Mouse (Mus musculus) left cerebral cortex, postnatal 25 days (tissue): ENCODE data around the gene Hmgb4. TPM values are rescaled to one million over a fixed set of nuclear protein-coding genes. Genes with fewer than 3 reads are reported as not detected.

Experiments used
- DNase-seq, 2 experiments: peaks; one replicate each; pipeline ENCODE4 v3.0.0; 2022; ENCODE audit warnings: low spot score in 2 of 2, mixed read lengths in 1 of 2
- intact Hi-C: fragments of 180-260 bp; cut with DNase I; formaldehyde crosslinking; loops from one replicate; pipeline ENCODE4 v1.15.1; 2025
- total RNA-seq, 2 experiments: library from RNA; stranded (reverse); gene quantifications; 2 replicates each; pipeline ENCODE4 v1.2.3; 2021

Hmgb4 gene
- total RNA-seq, 2 experiments from 2014 or later: not detected

DNA sequence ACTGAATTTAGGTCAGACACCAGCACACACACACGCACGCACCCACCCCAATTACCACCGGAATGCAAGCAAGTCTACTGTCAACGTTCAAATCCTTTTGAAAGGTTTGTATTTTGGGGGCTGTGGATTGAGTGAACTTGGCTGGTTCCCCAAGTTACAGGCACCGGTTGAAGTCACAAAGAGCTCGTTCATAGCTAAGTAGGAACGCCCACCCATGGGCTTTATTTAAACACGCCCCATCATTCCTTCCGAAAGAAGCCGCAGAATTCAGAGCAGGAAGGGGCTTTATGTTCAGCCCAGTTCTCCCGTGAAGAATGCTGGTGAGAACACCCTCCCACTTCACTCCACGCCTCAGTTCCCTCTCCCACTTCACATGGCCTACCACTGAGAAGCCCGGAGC, 27.3 kb downstream of the Hmgb4 start:
- intact Hi-C loops: loop anchor here (5.0 to 10.0 kb wide), 4 partner anchors 109 to 409 kb away; partner anchors contain the start of gene Csmd2
- peak; percentile 38 to 81 for DNase-seq

DNA sequence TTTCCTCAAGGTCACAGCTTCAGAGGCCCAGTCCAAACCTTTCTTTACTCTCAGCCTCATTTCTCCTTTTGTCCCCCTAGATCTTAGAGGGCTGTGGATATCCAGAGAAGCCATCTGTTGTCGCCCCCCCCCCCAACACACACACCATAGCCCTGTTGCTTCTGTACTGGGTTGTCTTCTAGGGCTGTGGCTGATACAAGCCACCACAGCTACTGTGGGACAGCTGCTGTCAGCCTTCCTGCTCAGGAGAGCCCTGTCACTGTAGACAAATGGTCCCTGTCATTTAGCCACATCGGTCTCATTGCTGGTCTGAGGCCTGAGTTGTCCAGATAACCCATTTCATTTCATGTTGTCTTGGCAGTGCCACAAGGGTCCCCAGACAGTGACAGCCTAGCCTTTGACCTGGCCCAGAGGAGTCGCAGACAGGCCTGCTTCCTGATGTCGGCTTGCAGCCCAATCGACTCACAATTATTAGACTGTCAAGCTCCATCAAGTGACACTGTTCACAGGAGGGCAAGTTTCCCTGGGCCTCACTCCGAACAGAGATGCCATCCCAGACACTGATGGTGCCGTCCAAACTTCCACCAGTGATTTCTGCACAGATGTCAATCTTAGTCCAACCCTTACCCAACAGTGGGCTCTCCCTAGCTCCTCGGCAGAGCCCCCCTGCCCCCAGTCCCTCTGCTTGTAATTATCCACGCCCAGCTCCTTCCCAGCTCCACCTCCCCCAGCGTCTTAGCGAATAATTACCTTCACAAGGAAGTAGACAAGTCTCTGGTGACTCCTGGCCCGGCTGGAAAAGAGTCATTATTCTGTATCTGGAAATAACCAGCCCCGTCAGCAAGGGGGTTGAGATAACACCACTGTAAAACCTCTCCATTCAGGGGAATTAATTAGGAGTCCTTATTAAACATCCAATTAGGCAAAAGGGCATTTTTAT, 33.1 kb downstream of the Hmgb4 start:
- no peak for DNase-seq
- intact Hi-C loops: no loop called here

DNA sequence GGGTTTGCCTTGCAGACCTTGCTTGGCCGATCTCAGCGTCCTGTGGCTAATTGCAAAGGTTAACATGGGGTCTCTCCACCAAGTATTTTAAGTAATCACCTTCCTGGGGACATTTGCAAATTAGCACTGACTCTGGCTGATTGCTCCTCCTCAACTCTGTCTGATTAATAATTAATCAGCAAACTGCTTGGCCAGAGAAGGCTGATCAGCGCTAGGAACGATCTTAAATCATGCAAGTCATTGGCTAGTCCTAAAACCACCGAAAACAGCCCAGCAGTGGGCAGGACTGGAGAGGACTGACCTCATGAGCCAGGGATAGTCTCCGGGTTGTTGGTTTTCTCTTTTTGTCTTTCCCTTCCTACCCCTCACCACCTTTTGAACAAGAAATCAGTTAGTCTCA, 36.3 kb downstream of the Hmgb4 start:
- intact Hi-C loops: no loop called here
- DNase-seq: no peak

DNA sequence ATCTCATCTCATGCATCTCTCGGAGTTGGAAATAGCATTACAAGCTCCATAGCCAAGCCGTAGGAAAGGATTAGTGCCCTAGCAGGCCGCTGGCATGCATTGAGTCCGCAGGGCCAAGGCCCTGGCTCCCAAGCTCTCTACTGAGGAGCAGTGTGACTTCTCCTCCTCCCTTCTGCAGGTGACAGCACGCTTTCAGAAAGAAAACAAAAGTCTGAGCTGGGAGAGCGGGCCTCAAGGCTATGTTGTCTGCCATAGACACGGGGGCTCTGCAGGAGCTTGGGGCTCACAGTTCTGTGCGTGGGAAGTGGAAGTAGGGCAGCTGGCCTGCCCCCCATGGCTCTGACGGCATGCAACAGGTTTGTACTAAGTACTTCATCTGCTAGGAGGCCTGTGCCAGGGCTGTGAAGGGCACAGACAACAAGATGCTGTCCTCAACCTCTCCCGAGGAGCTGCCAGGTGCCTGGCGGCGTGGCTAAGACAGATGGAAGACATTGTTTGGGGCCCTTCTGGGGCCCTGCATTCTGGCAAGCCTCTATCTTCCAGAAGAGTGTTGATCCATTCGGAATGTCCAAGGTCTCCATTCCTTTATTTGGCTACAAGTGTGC, 42.7 kb downstream of the Hmgb4 start:
- intact Hi-C loops: no loop called here

More for the DNA sequence above, 42.7 kb downstream of the Hmgb4 start:
- no peak for DNase-seq
